Mouse (Mus musculus) activated CD4-positive, CD25-positive, alpha-beta regulatory T cell, adult 9 weeks (primary cell): ENCODE measurements around the gene P2ry10b. TPM values are rescaled to one million over a fixed set of nuclear protein-coding genes. Genes with fewer than 3 reads are reported as not detected.

Experiments used
- polyA plus RNA-seq: library from polyadenylated mRNA; unstranded; fragments of 100-300 nt; shearing (Covaris generic); gene quantifications from one replicate; pipeline ENCODE4 v1.2.1, GENCODE M21; 2017

P2ry10b gene
- polyA plus RNA-seq = 5.3 TPM

DNA sequence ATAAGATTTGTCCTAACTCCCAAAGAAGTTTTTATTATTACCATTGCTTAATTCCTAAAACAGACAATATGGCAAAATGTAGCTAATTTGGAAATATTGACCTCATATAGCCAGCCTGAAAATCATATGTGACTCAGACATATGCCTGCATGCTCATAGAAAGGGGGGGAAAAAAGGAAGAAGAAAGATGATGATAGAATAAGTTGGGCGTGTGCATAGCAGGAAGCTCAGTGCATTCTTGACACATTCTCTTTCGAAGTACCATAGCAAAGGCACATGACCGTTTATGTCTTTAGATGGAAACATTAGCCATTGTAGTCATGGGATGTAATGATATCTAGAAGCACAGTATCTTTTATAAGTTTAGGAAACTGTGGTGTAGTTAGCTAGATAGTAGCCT lies at the start of gene P2ry10b:
P2ry10b (plus strand) TSS at position 247 of the 400 bp plus-strand sequence.

Other genes with a start within 250 kb of the P2ry10b start
- gene Lpar4, start 228.3 kb upstream of the P2ry10b start, polyA plus RNA-seq = not detected
- 82.1 TPM for gene P2ry10, start 60.4 kb upstream of the P2ry10b start, polyA plus RNA-seq
- 110 TPM for gene Gpr174, start 107.0 kb downstream of the P2ry10b start, polyA plus RNA-seq